Mouse (Mus musculus): ENCODE data around the gene Olfr918. TPM values are rescaled to one million over a fixed set of nuclear protein-coding genes. Genes with fewer than 3 reads are reported as not detected.

Olfr918 gene
- not detected for polyA plus RNA-seq (2014; fragmentation: Illumina TruSeq; extraction: RNeasy Lipid Tissue Mini Kit (QIAGEN cat#74804); ENCODE audit: low read depth, low replicate concordance)

GRCm38 (mm10) chr9:38674501-38674900 lies at the start of gene Olfr918:
TSS of gene Olfr918 (minus strand) at chr9:38674601.

GRCm38 (mm10) chr9:38718102-38718501 lies 43.7 kb upstream of the Olfr918 start, which contains the start of gene Vwa5a:
TSS of gene Vwa5a (plus strand) at chr9:38718268.

GRCm38 (mm10) chr9:38665742-38666141 lies 8.7 kb downstream of the Olfr918 start, which contains the start of gene Olfr917:
TSS of gene Olfr917 (minus strand) at chr9:38665842.

GRCm38 (mm10) chr9:38659775-38660174 lies 14.6 kb downstream of the Olfr918 start, which contains the start of gene Olfr916:
TSS of gene Olfr916 (minus strand) at chr9:38659875.

Other genes starting within 250 kb of the Olfr918 start
- gene Olfr901, start 245.1 kb downstream of the Olfr918 start, polyA plus RNA-seq (2014; fragmentation: Illumina TruSeq; extraction: RNeasy Lipid Tissue Mini Kit (QIAGEN cat#74804); ENCODE audit: low read depth, low replicate concordance), result not detected
- not detected for gene Olfr902, start 226.9 kb downstream of the Olfr918 start, polyA plus RNA-seq (2014; fragmentation: Illumina TruSeq; extraction: RNeasy Lipid Tissue Mini Kit (QIAGEN cat#74804); ENCODE audit: low read depth, low replicate concordance)
- gene Olfr904, start 211.5 kb downstream of the Olfr918 start, polyA plus RNA-seq (2014; fragmentation: Illumina TruSeq; extraction: RNeasy Lipid Tissue Mini Kit (QIAGEN cat#74804); ENCODE audit: low read depth, low replicate concordance), result not detected
- gene Olfr905, start 203.5 kb downstream of the Olfr918 start, polyA plus RNA-seq (2014; fragmentation: Illumina TruSeq; extraction: RNeasy Lipid Tissue Mini Kit (QIAGEN cat#74804); ENCODE audit: low read depth, low replicate concordance), result not detected
- not detected for gene Olfr906, start 187.5 kb downstream of the Olfr918 start, polyA plus RNA-seq (2014; fragmentation: Illumina TruSeq; extraction: RNeasy Lipid Tissue Mini Kit (QIAGEN cat#74804); ENCODE audit: low read depth, low replicate concordance)
- not detected for gene Olfr907, start 178.8 kb downstream of the Olfr918 start, polyA plus RNA-seq (2014; fragmentation: Illumina TruSeq; extraction: RNeasy Lipid Tissue Mini Kit (QIAGEN cat#74804); ENCODE audit: low read depth, low replicate concordance)
- gene Olfr911-ps1, start 153.0 kb downstream of the Olfr918 start, polyA plus RNA-seq (2014; fragmentation: Illumina TruSeq; extraction: RNeasy Lipid Tissue Mini Kit (QIAGEN cat#74804); ENCODE audit: low read depth, low replicate concordance), result not detected
- not detected for gene Olfr910, start 136.8 kb downstream of the Olfr918 start, polyA plus RNA-seq (2014; fragmentation: Illumina TruSeq; extraction: RNeasy Lipid Tissue Mini Kit (QIAGEN cat#74804); ENCODE audit: low read depth, low replicate concordance)
- not detected for gene Olfr912, start 94.4 kb downstream of the Olfr918 start, polyA plus RNA-seq (2014; fragmentation: Illumina TruSeq; extraction: RNeasy Lipid Tissue Mini Kit (QIAGEN cat#74804); ENCODE audit: low read depth, low replicate concordance)
- not detected for gene Olfr913, start 81.8 kb downstream of the Olfr918 start, polyA plus RNA-seq (2014; fragmentation: Illumina TruSeq; extraction: RNeasy Lipid Tissue Mini Kit (QIAGEN cat#74804); ENCODE audit: low read depth, low replicate concordance)
- gene Olfr914, start 69.5 kb downstream of the Olfr918 start, polyA plus RNA-seq (2014; fragmentation: Illumina TruSeq; extraction: RNeasy Lipid Tissue Mini Kit (QIAGEN cat#74804); ENCODE audit: low read depth, low replicate concordance), result not detected
- gene Olfr916, start 14.7 kb downstream of the Olfr918 start, polyA plus RNA-seq (2014; fragmentation: Illumina TruSeq; extraction: RNeasy Lipid Tissue Mini Kit (QIAGEN cat#74804); ENCODE audit: low read depth, low replicate concordance), result not detected
- gene Olfr917, start 8.8 kb downstream of the Olfr918 start, polyA plus RNA-seq (2014; fragmentation: Illumina TruSeq; extraction: RNeasy Lipid Tissue Mini Kit (QIAGEN cat#74804); ENCODE audit: low read depth, low replicate concordance), result not detected
- gene Olfr919, start 29.1 kb upstream of the Olfr918 start, polyA plus RNA-seq (2014; fragmentation: Illumina TruSeq; extraction: RNeasy Lipid Tissue Mini Kit (QIAGEN cat#74804); ENCODE audit: low read depth, low replicate concordance), result not detected
- gene Vwa5a, start 43.7 kb upstream of the Olfr918 start, polyA plus RNA-seq (2014; fragmentation: Illumina TruSeq; extraction: RNeasy Lipid Tissue Mini Kit (QIAGEN cat#74804); ENCODE audit: low read depth, low replicate concordance), result 32.5 TPM
- 0.13 TPM for gene Olfr920, start 77.7 kb upstream of the Olfr918 start, polyA plus RNA-seq (2014; fragmentation: Illumina TruSeq; extraction: RNeasy Lipid Tissue Mini Kit (QIAGEN cat#74804); ENCODE audit: low read depth, low replicate concordance)
- gene Olfr921, start 98.5 kb upstream of the Olfr918 start, polyA plus RNA-seq (2014; fragmentation: Illumina TruSeq; extraction: RNeasy Lipid Tissue Mini Kit (QIAGEN cat#74804); ENCODE audit: low read depth, low replicate concordance), result not detected
- not detected for gene Olfr922, start 140.0 kb upstream of the Olfr918 start, polyA plus RNA-seq (2014; fragmentation: Illumina TruSeq; extraction: RNeasy Lipid Tissue Mini Kit (QIAGEN cat#74804); ENCODE audit: low read depth, low replicate concordance)
- not detected for gene Olfr923, start 151.9 kb upstream of the Olfr918 start, polyA plus RNA-seq (2014; fragmentation: Illumina TruSeq; extraction: RNeasy Lipid Tissue Mini Kit (QIAGEN cat#74804); ENCODE audit: low read depth, low replicate concordance)
- gene Olfr924, start 169.8 kb upstream of the Olfr918 start, polyA plus RNA-seq (2014; fragmentation: Illumina TruSeq; extraction: RNeasy Lipid Tissue Mini Kit (QIAGEN cat#74804); ENCODE audit: low read depth, low replicate concordance), result not detected
- not detected for gene Olfr26, start 180.5 kb upstream of the Olfr918 start, polyA plus RNA-seq (2014; fragmentation: Illumina TruSeq; extraction: RNeasy Lipid Tissue Mini Kit (QIAGEN cat#74804); ENCODE audit: low read depth, low replicate concordance)
- not detected for gene Olfr926, start 202.5 kb upstream of the Olfr918 start, polyA plus RNA-seq (2014; fragmentation: Illumina TruSeq; extraction: RNeasy Lipid Tissue Mini Kit (QIAGEN cat#74804); ENCODE audit: low read depth, low replicate concordance)